Mouse (Mus musculus): ENCODE data around the gene Gm11939. TPM values are rescaled to one million over a fixed set of nuclear protein-coding genes. Genes with fewer than 3 reads are reported as not detected.
"Not testable (repeated sequence)": the region's sequence is repeated elsewhere in the genome, so short reads cannot be mapped to it uniquely, and the experiment has no call there.

Gm11939 gene
- not detected in 2 replicates for polyA plus RNA-seq (2014; fragmentation: Nextera tagmentation; extraction: Ambion mirVana)

DNA sequence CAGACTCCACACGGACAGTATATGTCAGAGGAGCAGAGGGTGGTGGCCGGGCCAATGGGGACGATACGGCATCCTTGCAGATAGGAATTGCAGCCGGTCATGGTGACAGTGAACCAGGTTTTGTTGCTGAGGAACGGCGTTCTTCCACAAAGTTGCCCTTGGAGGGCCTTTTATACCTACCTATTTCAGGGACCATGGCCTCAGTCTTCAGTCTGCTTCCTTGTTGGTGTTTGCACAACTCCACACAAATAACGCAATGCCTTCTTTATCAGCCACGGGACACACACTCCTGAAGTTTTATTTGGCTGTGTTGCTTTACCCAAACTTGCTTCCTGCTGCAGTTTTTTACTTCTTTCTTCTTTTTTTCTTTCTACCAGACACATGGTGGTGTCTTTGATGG, at the start of gene Gm11939:
TSS of gene Gm11939 (minus strand) at position 101 of the 400 bp plus-strand sequence.
- H3K4me1 ChIP-seq (replicated peaks; ENCODE audit: control insufficient read depth, insufficient read depth, low read length): no peaks in the 10 kb centered on the region
- DNase-seq (ENCODE audit: low spot score): no peak
- no peak within 1 kb of the TSS for H3K9ac ChIP-seq
- no peaks in the 10 kb centered on the region for H3K36me3 ChIP-seq (replicated peaks; ENCODE audit: control insufficient read depth, insufficient read depth)
- H3K27me3 ChIP-seq (ENCODE audit: control insufficient read depth, insufficient read depth, low read length): no peaks in the 10 kb centered on the region
- 94% methylated on average over 9 of the region's 9 CpGs for WGBS
- H3K27ac ChIP-seq: no peak within 1 kb of the TSS
- no peak within 1 kb of the TSS for H3K4me2 ChIP-seq (replicated peaks)
- no peak for ATAC-seq (ENCODE audit: low FRiP score)
- H3K4me3 ChIP-seq (replicated peaks; ENCODE audit: low read length): no peak within 1 kb of the TSS
- no peaks in the 10 kb centered on the region for H3K9me3 ChIP-seq (ENCODE audit: control insufficient read depth, low read length)

DNA sequence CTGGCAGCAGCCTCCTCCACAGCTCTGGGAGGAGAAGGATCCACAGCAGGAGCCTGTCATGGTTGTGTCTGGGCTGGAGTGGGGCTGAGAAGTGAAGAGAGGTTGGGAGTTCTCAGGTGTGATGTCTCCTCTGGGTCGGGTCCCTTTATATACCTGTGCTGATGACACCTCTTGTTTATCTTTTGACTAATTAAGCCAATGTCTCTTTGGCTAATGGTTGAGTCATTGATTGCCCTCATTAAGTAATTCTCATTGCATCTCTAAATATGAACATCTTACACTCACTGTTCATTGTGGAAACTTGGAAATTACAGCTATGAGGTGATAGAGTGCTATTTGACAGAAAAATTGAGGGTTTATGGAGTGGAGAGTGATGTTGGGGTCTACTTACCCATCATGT, 43.9 kb upstream of the Gm11939 start, which contains the start of gene Gm11938:
TSS of gene Gm11938 (minus strand) at position 101 of the 400 bp plus-strand sequence.
- not testable (repeated sequence) for H3K36me3 ChIP-seq (replicated peaks; ENCODE audit: control insufficient read depth, insufficient read depth); H3K27me3 ChIP-seq (ENCODE audit: control insufficient read depth, insufficient read depth, low read length); H3K4me2 ChIP-seq (replicated peaks); H3K9me3 ChIP-seq (ENCODE audit: control insufficient read depth, low read length); H3K4me3 ChIP-seq (replicated peaks; ENCODE audit: low read length); H3K4me1 ChIP-seq (replicated peaks; ENCODE audit: control insufficient read depth, insufficient read depth, low read length); DNase-seq (ENCODE audit: low spot score); ATAC-seq (ENCODE audit: low FRiP score); H3K27ac ChIP-seq; H3K9ac ChIP-seq
- WGBS: 79% methylated on average over 1 of the region's 1 CpGs

DNA sequence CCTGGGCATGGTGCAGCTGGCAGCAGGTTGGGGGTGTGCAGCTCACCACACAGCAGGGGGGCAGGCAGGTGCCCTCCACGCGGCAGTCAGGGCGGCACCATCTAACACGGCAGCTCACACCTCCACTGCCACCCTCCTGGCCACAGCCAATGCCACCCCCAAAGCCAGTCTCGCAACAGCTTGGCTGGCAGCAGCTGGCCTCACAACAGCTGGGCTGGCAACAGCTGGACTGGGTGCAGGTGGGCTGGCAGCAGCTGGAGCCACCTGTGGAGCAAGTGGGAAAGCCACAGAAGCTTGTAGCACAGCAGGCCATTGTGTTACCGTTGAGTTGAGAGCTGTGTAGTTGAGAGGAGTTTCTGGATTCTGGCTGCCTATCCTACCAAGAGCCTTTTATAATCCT, 38.5 kb upstream of the Gm11939 start, which contains the start of gene Krtap9-3:
TSS of gene Krtap9-3 (minus strand) at position 364 of the 400 bp plus-strand sequence.
- H3K4me3 ChIP-seq (replicated peaks; ENCODE audit: low read length); H3K27ac ChIP-seq; H3K9me3 ChIP-seq (ENCODE audit: control insufficient read depth, low read length): not testable (repeated sequence)

DNA sequence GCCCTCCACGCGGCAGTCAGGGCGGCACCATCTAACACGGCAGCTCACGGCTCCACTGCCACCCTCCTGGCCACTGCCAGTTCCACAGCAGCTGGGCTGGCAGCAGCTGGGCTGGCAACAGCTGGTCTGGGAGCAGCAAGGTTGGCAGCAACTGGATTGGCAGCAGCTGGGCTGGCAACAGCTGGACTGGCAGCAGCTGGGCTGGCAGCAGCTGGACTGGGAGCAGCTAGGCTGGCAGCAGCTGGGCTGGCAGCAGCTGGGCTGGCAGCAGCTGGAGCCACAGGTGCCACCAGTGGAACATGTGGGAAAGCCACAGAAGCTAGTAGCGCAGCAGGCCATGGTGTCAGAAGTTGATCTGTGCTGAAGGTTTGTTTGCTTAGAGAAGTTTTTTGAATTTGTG, 31.7 kb upstream of the Gm11939 start, which contains the start of gene Krtap1-3:
TSS of gene Krtap1-3 (minus strand) at position 359 of the 400 bp plus-strand sequence.
- ATAC-seq (ENCODE audit: low FRiP score): no peak
- H3K27me3 ChIP-seq (ENCODE audit: control insufficient read depth, insufficient read depth, low read length): no peaks in the 10 kb centered on the region
- DNase-seq (ENCODE audit: low spot score): no peak
- no peak within 1 kb of the TSS for H3K27ac ChIP-seq
- no peaks in the 10 kb centered on the region for H3K9me3 ChIP-seq (ENCODE audit: control insufficient read depth, low read length)
- H3K9ac ChIP-seq: no peak within 1 kb of the TSS
- no peak within 1 kb of the TSS for H3K4me2 ChIP-seq (replicated peaks)
- no peak within 1 kb of the TSS for H3K4me3 ChIP-seq (replicated peaks; ENCODE audit: low read length)
- 84% methylated on average over 6 of the region's 6 CpGs for WGBS
- H3K36me3 ChIP-seq (replicated peaks; ENCODE audit: control insufficient read depth, insufficient read depth): no peaks in the 10 kb centered on the region
- H3K4me1 ChIP-seq (replicated peaks; ENCODE audit: control insufficient read depth, insufficient read depth, low read length): no peaks in the 10 kb centered on the region

More for the DNA sequence above, 38.5 kb upstream of the Gm11939 start, which contains the start of gene Krtap9-3:
- not testable (repeated sequence) for H3K4me1 ChIP-seq (replicated peaks; ENCODE audit: control insufficient read depth, insufficient read depth, low read length); H3K36me3 ChIP-seq (replicated peaks; ENCODE audit: control insufficient read depth, insufficient read depth); DNase-seq (ENCODE audit: low spot score); H3K27me3 ChIP-seq (ENCODE audit: control insufficient read depth, insufficient read depth, low read length); ATAC-seq (ENCODE audit: low FRiP score); H3K9ac ChIP-seq; H3K4me2 ChIP-seq (replicated peaks)
- WGBS: 82% methylated on average over 6 of the region's 6 CpGs

DNA sequence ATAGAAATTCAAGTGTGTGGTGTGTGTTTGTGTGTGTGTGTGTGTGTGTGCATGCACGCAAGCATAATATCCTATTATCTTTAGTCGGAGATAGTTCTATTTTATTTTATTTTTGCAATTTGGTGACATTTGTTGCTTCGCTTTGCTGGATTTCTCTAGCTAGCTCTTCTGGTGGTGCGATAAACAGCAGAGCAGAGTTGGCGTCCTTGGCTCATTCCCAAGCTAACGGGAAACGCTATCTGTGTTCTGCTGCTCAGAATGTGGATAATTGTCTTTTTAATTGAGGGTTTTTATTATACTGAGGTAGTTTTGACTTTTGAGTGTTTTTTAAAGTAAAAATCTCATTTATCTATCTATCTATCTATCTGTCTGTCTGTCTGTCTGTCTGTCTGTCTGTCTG, 25.8 kb upstream of the Gm11939 start:
- no peaks in the 10 kb centered on the region for H3K36me3 ChIP-seq (replicated peaks; ENCODE audit: control insufficient read depth, insufficient read depth)
- no peak for ATAC-seq (ENCODE audit: low FRiP score)
- 90% methylated on average over 7 of the region's 7 CpGs for WGBS
- no peak overlapping the region for H3K4me3 ChIP-seq (replicated peaks; ENCODE audit: low read length)
- no peak overlapping the region for H3K27ac ChIP-seq
- H3K27me3 ChIP-seq (ENCODE audit: control insufficient read depth, insufficient read depth, low read length): no peaks in the 10 kb centered on the region
- H3K9me3 ChIP-seq (ENCODE audit: control insufficient read depth, low read length): no peaks in the 10 kb centered on the region
- no peak overlapping the region for H3K4me2 ChIP-seq (replicated peaks)
- no peak overlapping the region for H3K9ac ChIP-seq
- no peaks in the 10 kb centered on the region for H3K4me1 ChIP-seq (replicated peaks; ENCODE audit: control insufficient read depth, insufficient read depth, low read length)
- no peak for DNase-seq (ENCODE audit: low spot score)

DNA sequence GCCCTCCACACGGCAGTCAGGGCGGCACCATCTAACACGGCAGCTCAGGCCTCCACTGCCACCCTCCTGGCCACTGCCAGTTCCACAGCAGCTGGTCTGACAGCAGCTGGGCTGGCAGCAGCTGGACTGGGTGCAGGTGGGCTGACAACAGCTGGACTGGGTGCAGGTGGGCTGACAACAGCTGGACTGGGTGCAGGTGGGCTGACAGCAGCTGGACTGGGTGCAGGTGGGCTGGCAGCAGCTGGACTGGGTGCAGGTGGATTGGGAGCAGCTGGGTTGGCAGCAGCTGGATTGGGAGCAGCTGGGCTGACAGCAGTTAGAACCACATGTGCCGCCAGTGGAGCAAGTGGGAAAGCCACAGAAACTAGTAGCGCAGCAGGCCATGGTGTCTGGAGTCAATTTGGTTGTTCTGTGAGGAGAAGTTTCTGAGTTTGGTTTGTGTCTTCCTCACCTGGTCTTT, 24.0 kb upstream of the Gm11939 start, which contains the start of gene Krtap1-4:
TSS of gene Krtap1-4 (minus strand) at position 410 of the 460 bp plus-strand sequence.
- H3K4me1 ChIP-seq (replicated peaks; ENCODE audit: control insufficient read depth, insufficient read depth, low read length): no peaks in the 10 kb centered on the region
- WGBS: 90% methylated on average over 5 of the region's 5 CpGs
- ATAC-seq (ENCODE audit: low FRiP score): no peak
- H3K4me3 ChIP-seq (replicated peaks; ENCODE audit: low read length): no peak within 1 kb of the TSS
- no peak within 1 kb of the TSS for H3K4me2 ChIP-seq (replicated peaks)
- H3K36me3 ChIP-seq (replicated peaks; ENCODE audit: control insufficient read depth, insufficient read depth): no peaks in the 10 kb centered on the region
- no peak for DNase-seq (ENCODE audit: low spot score)
- H3K27ac ChIP-seq: no peak within 1 kb of the TSS
- no peaks in the 10 kb centered on the region for H3K27me3 ChIP-seq (ENCODE audit: control insufficient read depth, insufficient read depth, low read length)
- H3K9ac ChIP-seq: no peak within 1 kb of the TSS
- no peaks in the 10 kb centered on the region for H3K9me3 ChIP-seq (ENCODE audit: control insufficient read depth, low read length)

DNA sequence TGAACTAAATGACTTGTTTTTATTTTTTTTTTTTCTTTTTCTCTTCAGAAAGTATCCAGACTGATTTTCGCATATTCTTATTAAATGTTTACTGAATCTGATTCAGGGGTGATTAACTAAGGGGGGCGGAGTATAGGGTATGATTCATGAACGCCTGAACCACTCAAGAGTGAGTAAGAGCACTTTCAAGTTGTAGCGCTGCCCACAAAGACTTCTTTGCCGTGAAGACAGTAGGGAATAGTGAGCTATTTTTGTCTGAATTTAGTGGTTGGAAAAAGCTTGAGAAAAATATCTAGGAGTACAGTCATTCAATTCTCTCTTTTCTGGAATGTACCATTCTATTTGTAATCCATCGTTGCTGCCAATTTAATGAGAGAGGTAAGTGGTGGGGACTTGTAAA, 22.3 kb upstream of the Gm11939 start:
- H3K27me3 ChIP-seq (ENCODE audit: control insufficient read depth, insufficient read depth, low read length): no peaks in the 10 kb centered on the region
- WGBS: 91% methylated on average over 6 of the region's 6 CpGs
- H3K4me1 ChIP-seq (replicated peaks; ENCODE audit: control insufficient read depth, insufficient read depth, low read length): no peaks in the 10 kb centered on the region
- no peak overlapping the region for H3K4me2 ChIP-seq (replicated peaks)
- no peak for DNase-seq (ENCODE audit: low spot score)
- no peak overlapping the region for H3K4me3 ChIP-seq (replicated peaks; ENCODE audit: low read length)
- no peaks in the 10 kb centered on the region for H3K36me3 ChIP-seq (replicated peaks; ENCODE audit: control insufficient read depth, insufficient read depth)
- no peak for ATAC-seq (ENCODE audit: low FRiP score)
- no peak overlapping the region for H3K9ac ChIP-seq
- H3K27ac ChIP-seq: no peak overlapping the region
- H3K9me3 ChIP-seq (ENCODE audit: control insufficient read depth, low read length): no peaks in the 10 kb centered on the region

DNA sequence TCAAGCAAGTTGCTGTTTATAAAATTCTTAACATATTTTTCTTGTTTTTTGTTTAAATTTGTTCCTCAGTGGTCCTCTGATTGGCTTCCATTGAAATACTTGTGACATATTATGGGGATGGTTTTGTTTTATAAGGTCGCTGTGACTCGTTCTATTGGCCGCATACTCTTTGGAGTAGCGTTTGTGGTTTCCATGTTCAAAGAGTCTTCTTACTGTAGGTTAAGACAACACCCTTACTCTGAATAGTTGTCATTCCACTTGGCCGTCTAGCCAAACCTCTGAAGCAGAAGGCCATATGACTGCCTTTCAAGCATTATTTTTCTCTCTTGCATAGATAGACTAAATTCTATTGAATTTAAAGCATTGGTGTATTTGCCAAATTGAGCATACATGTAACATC, 21.8 kb upstream of the Gm11939 start:
- Histone ChIP-seq H3K4me1 (replicated peaks; ENCODE audit: control insufficient read depth, insufficient read depth, low read length) (no peaks in the 10 kb centered on the region), H3K4me2 (replicated peaks) (no peak overlapping the region), H3K9ac (no peak overlapping the region), H3K36me3 (replicated peaks; ENCODE audit: control insufficient read depth, insufficient read depth) (no peaks in the 10 kb centered on the region), H3K9me3 (ENCODE audit: control insufficient read depth, low read length) (no peaks in the 10 kb centered on the region), H3K27ac (no peak overlapping the region), H3K4me3 (replicated peaks; ENCODE audit: low read length) (no peak overlapping the region), H3K27me3 (ENCODE audit: control insufficient read depth, insufficient read depth, low read length) (no peaks in the 10 kb centered on the region)
- DNase-seq (ENCODE audit: low spot score): no peak
- WGBS: 92% methylated on average over 5 of the region's 5 CpGs
- ATAC-seq (ENCODE audit: low FRiP score): no peak

DNA sequence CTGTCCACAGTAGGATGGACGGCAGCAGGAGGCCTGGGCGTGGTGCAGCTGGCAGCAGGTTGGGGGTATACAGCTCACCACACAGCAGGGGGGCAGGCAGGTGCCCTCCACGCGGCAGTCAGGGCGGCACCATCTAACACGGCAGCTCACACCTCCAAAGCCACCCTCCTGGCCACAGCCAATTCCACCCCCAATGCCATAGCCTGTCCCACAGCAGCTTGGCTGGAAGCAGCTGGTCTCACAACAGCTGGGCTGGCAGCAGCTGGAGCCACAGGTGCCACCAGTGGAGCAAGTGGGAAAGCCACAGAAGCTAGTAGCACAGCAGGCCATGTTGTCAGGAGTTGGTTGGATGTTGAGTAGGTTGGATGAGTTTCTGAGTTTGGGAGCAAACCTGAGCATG, 21.4 kb upstream of the Gm11939 start, which contains the start of gene Krtap1-5:
TSS of gene Krtap1-5 (minus strand) at position 381 of the 400 bp plus-strand sequence.
- Histone ChIP-seq H3K36me3 (replicated peaks; ENCODE audit: control insufficient read depth, insufficient read depth) (no peaks in the 10 kb centered on the region), H3K4me1 (replicated peaks; ENCODE audit: control insufficient read depth, insufficient read depth, low read length) (no peaks in the 10 kb centered on the region), H3K4me3 (replicated peaks; ENCODE audit: low read length) (no peak within 1 kb of the TSS), H3K27me3 (ENCODE audit: control insufficient read depth, insufficient read depth, low read length) (no peaks in the 10 kb centered on the region), H3K9me3 (ENCODE audit: control insufficient read depth, low read length) (no peaks in the 10 kb centered on the region), H3K27ac (no peak within 1 kb of the TSS), H3K4me2 (replicated peaks) (no peak within 1 kb of the TSS), H3K9ac (no peak within 1 kb of the TSS)
- DNase-seq (ENCODE audit: low spot score) (no peak), ATAC-seq (ENCODE audit: low FRiP score) (no peak)
- 91% methylated on average over 6 of the region's 6 CpGs for WGBS

DNA sequence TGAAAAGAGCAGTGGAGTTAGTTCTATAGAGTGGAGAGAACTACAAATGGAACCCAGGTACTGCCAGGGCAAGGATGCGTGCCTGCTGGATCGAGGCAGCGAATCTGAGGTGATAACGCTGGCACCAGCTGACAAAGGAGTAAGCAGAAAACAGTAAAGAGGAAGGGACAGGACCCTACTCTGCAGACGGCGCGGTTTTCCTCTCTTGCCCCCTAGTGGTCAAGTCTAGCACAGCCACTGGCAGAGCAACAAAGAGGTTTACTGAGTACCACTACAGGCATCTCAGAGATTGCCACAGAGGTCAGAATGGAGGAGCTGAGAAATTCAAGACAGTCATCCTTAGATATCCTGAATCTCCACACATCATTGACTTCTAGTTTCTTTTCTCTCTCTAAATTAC, 14.8 kb upstream of the Gm11939 start:
- no peak overlapping the region for H3K4me3 ChIP-seq (replicated peaks; ENCODE audit: low read length)
- no peak overlapping the region for H3K9ac ChIP-seq
- 6% methylated on average over 7 of the region's 7 CpGs for WGBS
- no peaks in the 10 kb centered on the region for H3K27me3 ChIP-seq (ENCODE audit: control insufficient read depth, insufficient read depth, low read length)
- H3K4me1 ChIP-seq (replicated peaks; ENCODE audit: control insufficient read depth, insufficient read depth, low read length): no peaks in the 10 kb centered on the region
- peak; percentile 66 for ATAC-seq (ENCODE audit: low FRiP score)
- H3K4me2 ChIP-seq (replicated peaks): peak overlapping the region; percentile 36
- H3K36me3 ChIP-seq (replicated peaks; ENCODE audit: control insufficient read depth, insufficient read depth): no peaks in the 10 kb centered on the region
- peak; percentile 84 for DNase-seq (ENCODE audit: low spot score)
- H3K9me3 ChIP-seq (ENCODE audit: control insufficient read depth, low read length): no peaks in the 10 kb centered on the region
- no peak overlapping the region for H3K27ac ChIP-seq
